Mouse (Mus musculus) heart, embryonic 10.5 days (tissue): ENCODE measurements at regions not wholly inside any gene's neighbourhood (a gene's known extent, or its start where the extent isn't known, plus 50 kb on each side); places are given as distances from the start of the nearest gene placed in this dataset.

Experiments used
- DNase-seq: peaks from one replicate; pipeline ENCODE4 v3.0.0-alpha.2; 2017; ENCODE audit warnings: low spot score
- H3K27ac ChIP-seq: fragments of 300-500 bp; sonication (generic); 2 replicates; pipeline ENCODE4 v1.5.1; 2016; ENCODE audit warnings: mild to moderate bottlenecking
- H3K27me3 ChIP-seq: fragments of 300-500 bp; sonication (generic); 2 replicates; pipeline ENCODE4 v1.6.1; 2016; ENCODE audit warnings: mild to moderate bottlenecking; ENCODE audit not compliant: poor library complexity, insufficient read depth, severe bottlenecking
- H3K36me3 ChIP-seq: fragments of 300-500 bp; sonication (generic); 2 replicates; pipeline ENCODE4 v1.6.1; 2016; ENCODE audit warnings: mild to moderate bottlenecking, moderate library complexity
- H3K4me1 ChIP-seq: fragments of 300-500 bp; sonication (generic); 2 replicates; pipeline ENCODE4 v1.6.1; 2016; ENCODE audit warnings: mild to moderate bottlenecking
- H3K4me3 ChIP-seq: fragments of 300-500 bp; sonication (generic); 2 replicates; pipeline ENCODE4 v1.5.1; 2016; ENCODE audit warnings: mild to moderate bottlenecking, moderate library complexity
- H3K9me3 ChIP-seq: fragments of 300-500 bp; sonication (generic); 2 replicates; pipeline ENCODE4 v1.6.1; 2016; ENCODE audit warnings: mild to moderate bottlenecking, moderate library complexity
- WGBS: fragments of 180-500 bp; shearing (Covaris S2); methylation state at CpG from one replicate; pipeline ENCODE4 v1.1.7; 2016; 5-methylcytosine and 5-hydroxymethylcytosine counted together

GRCm38 (mm10) chr2:48706188-48706587 lies 107.7 kb upstream of the Acvr2a start:
- H3K9me3 ChIP-seq = no peaks in the 10 kb centered on the region
- H3K27me3 ChIP-seq = no peaks in the 10 kb centered on the region
- no peak overlapping the region for H3K4me3 ChIP-seq
- WGBS = 35% methylated on average over 5 of the region's 5 CpGs
- no peak for DNase-seq
- no peaks in the 10 kb centered on the region for H3K36me3 ChIP-seq
- H3K27ac ChIP-seq = no peak overlapping the region
- H3K4me1 ChIP-seq = peaks cover 4% of the 10 kb centered on the region; the same call in 1 of the 2 replicates

GRCm38 (mm10) chr2:48716206-48716605 lies 97.7 kb upstream of the Acvr2a start:
- Histone ChIP-seq H3K4me1 (no peaks in the 10 kb centered on the region), H3K27ac (no peak overlapping the region), H3K9me3 (no peaks in the 10 kb centered on the region), H3K4me3 (no peak overlapping the region), H3K27me3 (no peaks in the 10 kb centered on the region), H3K36me3 (no peaks in the 10 kb centered on the region)
- WGBS = 87% methylated on average over 4 of the region's 4 CpGs
- DNase-seq = no peak

- Histone ChIP-seq H3K4me3 (no peak overlapping the region), H3K27me3 (no peaks in the 10 kb centered on the region), H3K9me3 (no peaks in the 10 kb centered on the region), H3K4me1 (no peaks in the 10 kb centered on the region), H3K36me3 (no peaks in the 10 kb centered on the region), H3K27ac (no peak overlapping the region)
- 90% methylated on average over 1 of the region's 1 CpGs for WGBS
- no peak for DNase-seq
These were observed 96.1 kb upstream of the Acvr2a start for GRCm38 (mm10) chr2:48717770-48718169.

- WGBS = 67% methylated on average over 2 of the region's 2 CpGs
- no peak for DNase-seq
- Histone ChIP-seq H3K4me3 (no peak overlapping the region), H3K9me3 (no peaks in the 10 kb centered on the region), H3K36me3 (no peaks in the 10 kb centered on the region), H3K27me3 (no peaks in the 10 kb centered on the region), H3K4me1 (no peaks in the 10 kb centered on the region), H3K27ac (no peak overlapping the region)
These were observed 95.6 kb upstream of the Acvr2a start for GRCm38 (mm10) chr2:48718261-48718660.

- no peak for DNase-seq
- Histone ChIP-seq H3K36me3 (no peaks in the 10 kb centered on the region), H3K9me3 (no peaks in the 10 kb centered on the region), H3K27me3 (no peaks in the 10 kb centered on the region), H3K4me1 (no peaks in the 10 kb centered on the region), H3K4me3 (no peak overlapping the region), H3K27ac (no peak overlapping the region; the same call in 1 of the 2 replicates)
- WGBS = 40% methylated on average over 8 of the region's 8 CpGs
These were observed 83.1 kb upstream of the Acvr2a start for GRCm38 (mm10) chr2:48730780-48731179.

- no peaks in the 10 kb centered on the region for H3K4me1 ChIP-seq
- WGBS = 85% methylated on average over 1 of the region's 1 CpGs
- no peak overlapping the region for H3K27ac ChIP-seq
- no peaks in the 10 kb centered on the region for H3K27me3 ChIP-seq
- H3K9me3 ChIP-seq = no peaks in the 10 kb centered on the region
- no peak for DNase-seq
- H3K4me3 ChIP-seq = no peak overlapping the region
- no peaks in the 10 kb centered on the region for H3K36me3 ChIP-seq
These were observed 80.0 kb upstream of the Acvr2a start for GRCm38 (mm10) chr2:48733936-48734335.

GRCm38 (mm10) chr2:48734521-48734920 lies 79.4 kb upstream of the Acvr2a start:
- no peak for DNase-seq
- 67% methylated on average over 6 of the region's 6 CpGs for WGBS
- no peaks in the 10 kb centered on the region for H3K4me1 ChIP-seq
- no peak overlapping the region for H3K4me3 ChIP-seq
- no peaks in the 10 kb centered on the region for H3K27me3 ChIP-seq
- H3K27ac ChIP-seq = no peak overlapping the region
- H3K9me3 ChIP-seq = no peaks in the 10 kb centered on the region
- no peaks in the 10 kb centered on the region for H3K36me3 ChIP-seq

- H3K27me3 ChIP-seq = no peaks in the 10 kb centered on the region
- no peak for DNase-seq
- no peaks in the 10 kb centered on the region for H3K9me3 ChIP-seq
- no peak overlapping the region for H3K27ac ChIP-seq
- no peak overlapping the region for H3K4me3 ChIP-seq
- WGBS = 78% methylated on average over 2 of the region's 2 CpGs
- H3K4me1 ChIP-seq = no peaks in the 10 kb centered on the region
- H3K36me3 ChIP-seq = no peaks in the 10 kb centered on the region
These were observed 77.6 kb upstream of the Acvr2a start for GRCm38 (mm10) chr2:48736312-48736711.
